Comparison of ENCODE assay signal across 9 mouse cellular contexts in the genomic region with DNA sequence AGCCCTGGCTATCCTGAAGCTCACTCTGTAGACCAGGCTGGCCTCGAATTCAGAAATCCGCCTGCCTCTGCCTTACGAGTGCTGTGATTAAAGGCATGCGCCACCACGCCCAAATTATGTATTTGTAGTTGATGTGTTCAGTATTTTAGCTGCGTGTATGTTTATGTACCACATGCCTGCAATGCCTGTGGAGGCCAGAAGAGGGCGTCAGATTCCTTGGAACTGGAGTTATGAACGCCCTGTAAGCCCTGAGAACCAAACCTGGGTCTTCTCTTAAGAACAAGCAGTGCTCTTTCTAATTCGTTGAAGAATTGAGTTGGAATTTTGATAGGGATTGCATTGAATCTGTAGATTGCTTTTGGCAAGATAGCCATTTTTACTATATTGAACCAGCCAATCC. TPM values are rescaled to one million over a fixed set of nuclear protein-coding genes. Genes with fewer than 3 reads are reported as not detected.
A peak's percentile ranks its signal among the peaks of the same experiment; 100 is the strongest.
DNase-seq lines count a peak whose midpoint lies in the region; ATAC-seq and TF ChIP-seq lines count a peak whose summit lies in the region.
"Not testable (repeated sequence)": the region's sequence is repeated elsewhere in the genome, so short reads cannot be mapped to it uniquely, and the experiment has no call there.
"Had no signal": no experiment of that assay in that cellular context is flagged by ENCODE, and none has a peak within 500 bp of the region (broad histone marks: within the 10 kb centered on the region; RNA-seq: fewer than 3 reads in every experiment).

No protein-coding gene starts in this region.

- H3K4me3 ChIP-seq in liver, postnatal 0 days (ENCODE audit: low read depth, low read length), result not testable (repeated sequence)

- TF ChIP-seq CTCF in liver, postnatal 0 days (IDR thresholded peaks at IDR 0.05; ENCODE audit: low read depth), result peak; percentile 56

- WGBS in liver, postnatal 0 days (ENCODE audit: insufficient replicate concordance), result 77% methylated on average over 9 of the region's 9 CpGs

- not testable (repeated sequence) for ATAC-seq in liver, postnatal 0 days

- not testable (repeated sequence) for H3K4me2 ChIP-seq in liver, postnatal 0 days (ENCODE audit: low read depth, low read length)

- not testable (repeated sequence) for H3K9me3 ChIP-seq in liver, postnatal 0 days (ENCODE audit: low read length)

- H3K27me3 ChIP-seq in liver, postnatal 0 days (ENCODE audit: insufficient read depth, low read length); splenic B cell, adult 2 months (ENCODE audit: control insufficient read depth, insufficient read depth, low read length, poor library complexity, severe bottlenecking): not testable (repeated sequence)

- H3K27ac ChIP-seq in liver, postnatal 0 days (ENCODE audit: low read depth), result not testable (repeated sequence)

- not testable (repeated sequence) for H3K4me1 ChIP-seq in liver, postnatal 0 days (ENCODE audit: insufficient read depth)

- H3K9ac ChIP-seq in liver, postnatal 0 days (replicated peaks), result not testable (repeated sequence)

- not testable (repeated sequence) for TF ChIP-seq EP300 in liver, postnatal 0 days (IDR thresholded peaks at IDR 0.05; ENCODE audit: low read depth)

- H3K36me3 ChIP-seq in liver, postnatal 0 days (replicated peaks; ENCODE audit: insufficient read depth, low read length); splenic B cell, adult 2 months (ENCODE audit: control insufficient read depth, insufficient read depth, low read length, poor library complexity, severe bottlenecking): not testable (repeated sequence)

- peak; percentile 6 to 13 for DNase-seq in B cell, adult 2 months
- DNase-seq in ES-CJ7 (ENCODE audit: low read depth, low spot score) (peak; percentile 50), R1 (ENCODE audit: low read depth, low spot score) (peak; percentile 73)
- peak; percentile 16 for DNase-seq in c-Kit-positive CD71-positive TER-119-positive erythroid progenitor cells, embryonic 14.5 days (ENCODE audit: low spot score)
- peak; percentile 17 for DNase-seq in induced T-regulatory cell, adult 2 months (ENCODE audit: low read depth)
- DNase-seq in liver, postnatal 0 days, result not testable (repeated sequence)
- DNase-seq in splenic B cell, adult 2 months (ENCODE audit: low read depth, low spot score), result peak; percentile 7

RNA-seq across cellular contexts. Expression of a gene that starts 49.1 kb away (rescaled TPM):
- 3.9 and 4.3 TPM in 2 replicates for polyA plus RNA-seq in liver, postnatal 0 days (2015; fragmentation: Nextera tagmentation; extraction: Ambion mirVana)
- polyA plus RNA-seq: activated CD4-positive, CD25-positive, alpha-beta regulatory T cell, adult 4 months; macrophage had no signal
